Mouse (Mus musculus) spleen, adult 2 months (tissue): ENCODE results near the gene Endou. TPM values are rescaled to one million over a fixed set of nuclear protein-coding genes. Genes with fewer than 3 reads are reported as not detected.

ENCODE experiments used
- DNase-seq, 2 experiments: peaks; one replicate each; pipeline versions ENCODE4 v3.0.0 to v3.0.0-alpha.2; 2012 to 2021; ENCODE audit warnings: low spot score in 2 of 2, low read depth in 1 of 2
- H3K27ac ChIP-seq: fragments of 200-500 bp; 2 replicates; pipeline ENCODE4 v1.5.1; 2012; ENCODE audit warnings: low read length, inconsistent platforms; ENCODE audit not compliant: insufficient read depth
- H3K27me3 ChIP-seq: fragments of 200-500 bp; 2 replicates; pipeline ENCODE4 v1.6.1; 2012; ENCODE audit warnings: mild to moderate bottlenecking, moderate library complexity, low read length, inconsistent platforms; ENCODE audit not compliant: control insufficient read depth, insufficient read depth
- H3K36me3 ChIP-seq: fragments of 200-500 bp; 2 replicates; pipeline ENCODE4 v1.6.1; 2012; ENCODE audit warnings: mild to moderate bottlenecking, low read length, inconsistent platforms; ENCODE audit not compliant: control insufficient read depth, insufficient read depth
- H3K4me1 ChIP-seq: fragments of 200-500 bp; 2 replicates; pipeline ENCODE4 v1.6.1; 2011; ENCODE audit warnings: inconsistent platforms; ENCODE audit not compliant: control insufficient read depth, insufficient read depth, insufficient read length
- H3K4me3 ChIP-seq: fragments of 200-500 bp; 2 replicates; pipeline ENCODE4 v1.5.1; 2011; ENCODE audit warnings: mild to moderate bottlenecking, inconsistent platforms; ENCODE audit not compliant: insufficient read depth, insufficient read length; ENCODE audit errors: extremely low read depth
- CTCF ChIP-seq: fragments of 200-500 bp; IDR thresholded peaks from 2 replicates; pipeline ENCODE4 v1.5.1; 2011; ENCODE audit warnings: mild to moderate bottlenecking, inconsistent platforms; ENCODE audit not compliant: insufficient read depth, insufficient read length, insufficient replicate concordance; ENCODE audit errors: extremely low read depth
- POLR2A ChIP-seq: fragments of 200-500 bp; IDR thresholded peaks from 2 replicates; pipeline ENCODE4 v1.6.1; 2011; ENCODE audit warnings: low read depth, low read length, inconsistent platforms
- WGBS: fragments of 180-500 bp; shearing (Covaris S2); methylation state at CpG from one replicate; pipeline ENCODE4 v1.1.7; 2018; 5-methylcytosine and 5-hydroxymethylcytosine counted together
- polyA plus RNA-seq: library from polyadenylated mRNA; depleted of rRNA; stranded (reverse); fragments of >200 nt; gene quantifications from 2 replicates; pipeline ENCODE4 v1.2.3, GENCODE M21; 2012

Endou gene
- polyA plus RNA-seq, 1 experiment: 4.1 TPM

- DNase-seq: no peak
- TF ChIP-seq CTCF (no peak), POLR2A (no peak)
- Histone ChIP-seq H3K4me3 (no peak overlapping the region), H3K27ac (no peak overlapping the region), H3K4me1 (peaks cover 34% of the 10 kb centered on the region; the same call in 1 of the 2 replicates), H3K36me3 (no peaks in the 10 kb centered on the region), H3K27me3 (no peaks in the 10 kb centered on the region)
- 41% methylated on average over 6 of the region's 6 CpGs for WGBS
These were observed 5.8 kb downstream of the Endou start for GRCm38 (mm10) chr15:97725198-97725785.

DNA sequence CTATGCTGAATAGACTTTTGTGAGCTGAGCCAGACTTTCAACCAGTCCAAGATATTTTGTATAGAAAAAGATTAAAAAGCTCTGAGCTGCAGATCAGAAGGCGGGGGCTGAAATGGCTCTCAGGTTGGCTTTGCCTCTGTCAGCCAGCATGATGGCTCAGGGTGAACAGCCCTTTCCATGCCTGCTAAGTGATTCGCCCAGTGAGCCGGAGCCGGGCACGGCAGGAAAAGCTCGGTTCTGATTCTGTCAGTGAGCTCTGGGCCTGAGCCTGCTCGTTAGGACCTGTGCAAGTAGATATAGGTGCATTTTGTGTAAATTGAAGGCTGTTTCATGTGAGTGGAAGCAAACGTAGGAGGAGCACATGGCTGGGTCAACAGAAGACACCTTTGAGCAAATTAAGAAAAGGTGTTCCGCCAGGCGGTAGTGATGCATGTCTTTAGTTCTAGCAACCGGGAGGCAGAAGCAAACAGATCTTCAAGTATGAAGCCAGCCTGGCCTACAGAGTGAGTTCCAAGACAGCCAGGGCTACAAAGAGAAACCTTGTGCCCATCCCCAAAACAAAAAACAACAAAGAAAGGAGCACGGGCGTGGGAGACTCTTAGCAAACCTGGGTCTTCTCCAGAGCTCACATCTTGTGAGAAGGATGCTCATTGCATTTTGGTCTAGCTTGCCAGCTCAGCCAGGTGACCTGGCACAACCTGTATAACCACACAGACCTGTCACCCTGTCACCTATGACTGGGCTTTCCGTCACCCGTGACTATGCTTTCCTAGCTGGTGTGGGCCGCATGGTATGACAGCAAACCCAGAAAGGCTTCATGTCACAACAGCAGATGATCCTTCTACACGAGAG, 6.6 kb downstream of the Endou start:
- H3K36me3 ChIP-seq: no peaks in the 10 kb centered on the region
- WGBS: 82% methylated on average over 17 of the region's 17 CpGs
- peaks cover 37% of the 10 kb centered on the region; the same call in 1 of the 2 replicates for H3K4me1 ChIP-seq
- DNase-seq: no peak
- no peaks in the 10 kb centered on the region for H3K27me3 ChIP-seq
- H3K27ac ChIP-seq: no peak overlapping the region
- TF ChIP-seq POLR2A: no peak
- TF ChIP-seq CTCF: no peak
- no peak overlapping the region for H3K4me3 ChIP-seq

- DNase-seq: no peak
- Histone ChIP-seq H3K4me3 (no peak overlapping the region), H3K27me3 (no peaks in the 10 kb centered on the region), H3K4me1 (peaks cover 30% of the 10 kb centered on the region; the same call in 1 of the 2 replicates), H3K36me3 (no peaks in the 10 kb centered on the region), H3K27ac (no peak overlapping the region)
- WGBS: 88% methylated on average over 6 of the region's 6 CpGs
- TF ChIP-seq POLR2A (no peak), CTCF (no peak)
These were observed 7.4 kb downstream of the Endou start for GRCm38 (mm10) chr15:97723536-97724345.

GRCm38 (mm10) chr15:97721008-97721701, 10.0 kb downstream of the Endou start:
- WGBS: 6% methylated on average over 15 of the region's 15 CpGs
- H3K27me3 ChIP-seq: no peaks in the 10 kb centered on the region
- no peaks in the 10 kb centered on the region for H3K36me3 ChIP-seq
- DNase-seq: peak in 1 of 2 experiments; percentile 35
- peaks cover 19% of the 10 kb centered on the region; the same call in 1 of the 2 replicates for H3K4me1 ChIP-seq
- TF ChIP-seq CTCF (no peak), POLR2A (no peak)
- peak overlapping the region; percentile 63 for H3K27ac ChIP-seq
- H3K4me3 ChIP-seq: no peak overlapping the region

- H3K4me3 ChIP-seq: no peak overlapping the region
- no peaks in the 10 kb centered on the region for H3K36me3 ChIP-seq
- peaks cover 19% of the 10 kb centered on the region; the same call in 1 of the 2 replicates for H3K4me1 ChIP-seq
- no peak for TF ChIP-seq POLR2A
- TF ChIP-seq CTCF: no peak
- WGBS: 87% methylated on average over 12 of the region's 12 CpGs
- no peak for DNase-seq
- H3K27me3 ChIP-seq: no peaks in the 10 kb centered on the region
- peak overlapping the region; percentile 70 for H3K27ac ChIP-seq
These were observed 11.0 kb downstream of the Endou start for GRCm38 (mm10) chr15:97720026-97720675.

GRCm38 (mm10) chr15:97719494-97719893, 11.6 kb downstream of the Endou start:
- Histone ChIP-seq H3K27me3 (no peaks in the 10 kb centered on the region), H3K36me3 (no peaks in the 10 kb centered on the region), H3K27ac (peak overlapping the region; percentile 45; the same call in 1 of the 2 replicates), H3K4me3 (no peak overlapping the region), H3K4me1 (peaks cover 19% of the 10 kb centered on the region; the same call in 1 of the 2 replicates)
- DNase-seq: no peak
- 84% methylated on average over 12 of the region's 12 CpGs for WGBS
- no peak for TF ChIP-seq CTCF
- no peak for TF ChIP-seq POLR2A
